Mouse (Mus musculus) cerebellum, adult 9-10 months (tissue): ENCODE measurements at regions not wholly inside any gene's neighbourhood (a gene's known extent, or its start where the extent isn't known, plus 50 kb on each side); places are given as distances from the start of the nearest gene placed in this dataset.

Source experiments
- DNase-seq: peaks from one replicate; pipeline ENCODE4 v3.0.0; 2022

- no peak for DNase-seq
These were observed 173.8 kb upstream of the Nudt11 start for GRCm38 (mm10) chrX:5873464-5873863.

DNA sequence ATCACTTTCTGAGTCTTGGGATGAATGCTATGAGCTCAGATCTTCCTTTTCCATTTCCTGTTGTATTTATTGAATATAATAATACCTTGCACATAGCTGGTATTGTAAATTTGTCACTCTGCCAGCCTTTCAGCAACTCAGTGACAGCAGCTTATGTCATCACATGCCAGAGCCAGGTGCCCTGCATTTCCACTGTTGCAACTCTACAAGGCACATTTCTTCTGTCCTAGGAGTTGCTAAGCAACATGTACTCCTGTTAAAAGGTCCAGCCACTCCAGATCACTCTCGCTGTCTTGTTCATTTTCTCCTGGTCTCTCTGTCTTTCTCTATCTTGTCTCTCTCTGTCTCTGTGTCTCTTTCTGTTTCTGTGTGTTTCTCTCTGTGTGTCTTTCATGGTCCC, 130.1 kb upstream of the Nudt11 start:
- DNase-seq: no peak

DNA sequence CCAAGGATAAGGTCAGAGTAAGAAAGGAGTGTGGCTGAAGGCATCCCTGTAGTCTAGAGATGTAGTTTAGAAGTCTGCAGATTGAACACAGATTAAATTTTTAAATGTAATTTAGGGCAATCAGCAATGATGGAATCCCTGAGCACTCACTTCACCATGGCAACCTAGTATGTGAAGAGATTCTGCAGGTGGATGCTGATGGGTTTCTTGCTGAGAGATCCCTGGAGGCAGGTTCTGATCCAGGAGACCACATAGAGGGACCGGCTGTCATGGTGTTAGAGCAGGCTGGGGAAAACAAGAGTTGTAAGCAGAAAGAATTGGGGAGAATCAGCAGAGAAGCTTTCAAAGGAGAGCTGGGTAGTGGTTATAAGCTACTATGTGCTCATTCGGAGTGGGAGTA, 113.7 kb upstream of the Nudt11 start:
- peak; percentile 15 for DNase-seq

- DNase-seq: no peak
These were observed 105.3 kb upstream of the Nudt11 start for GRCm38 (mm10) chrX:5941956-5942355.
